Mouse (Mus musculus) ovary, adult 2 months (tissue): ENCODE results near the gene Ptgfrn. TPM values are rescaled to one million over a fixed set of nuclear protein-coding genes. Genes with fewer than 3 reads are reported as not detected.

Source experiments
- polyA plus RNA-seq: library from polyadenylated mRNA; depleted of rRNA; stranded (reverse); fragments of >200 nt; gene quantifications from 2 replicates; pipeline ENCODE4 v1.2.3, GENCODE M21; 2012; rRNA removed

Gene Ptgfrn
- polyA plus RNA-seq: 26.1 and 27.0 TPM in 2 replicates

DNA sequence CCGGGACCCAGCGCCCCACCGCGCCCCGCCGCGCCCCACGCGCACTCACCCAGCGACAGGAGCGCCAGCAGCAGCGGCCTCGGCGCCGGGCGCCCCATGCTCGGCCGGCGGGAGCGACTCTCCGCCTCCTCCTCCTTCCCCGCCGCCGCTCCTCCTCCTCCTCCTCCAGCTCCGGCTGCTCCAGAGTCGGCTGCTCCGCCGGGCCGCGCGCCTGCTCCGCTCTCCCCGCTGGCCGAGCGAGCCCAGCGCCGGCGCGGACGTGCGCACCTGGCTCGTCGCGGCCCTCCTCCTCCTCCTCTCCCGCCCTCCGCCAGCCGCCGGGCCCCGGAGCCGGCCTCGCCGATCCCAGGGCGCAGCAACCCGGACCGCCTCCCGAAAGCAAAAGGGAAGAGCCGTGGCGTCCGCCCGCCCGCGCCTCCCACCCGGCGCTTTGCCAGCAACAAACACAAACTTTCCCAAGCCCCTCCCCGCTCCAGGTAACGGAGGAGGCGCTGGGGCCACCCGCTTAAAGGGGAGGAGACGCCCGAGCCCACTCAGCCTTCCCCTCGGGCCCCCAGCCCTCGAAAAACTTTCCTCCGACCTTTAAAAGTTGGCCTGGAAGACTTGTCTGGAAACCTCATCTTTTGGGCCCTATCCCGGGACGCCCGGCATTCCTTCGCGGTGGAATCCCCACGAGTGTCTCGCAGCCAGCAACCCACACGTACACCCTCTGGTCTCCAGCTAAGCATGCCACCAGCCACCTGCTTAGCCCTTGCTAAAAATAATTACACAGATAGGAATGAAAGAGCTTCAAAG, at the start of gene Ptgfrn:
TSS of gene Ptgfrn (minus strand) at position 236 of the 795 bp plus-strand sequence.

DNA sequence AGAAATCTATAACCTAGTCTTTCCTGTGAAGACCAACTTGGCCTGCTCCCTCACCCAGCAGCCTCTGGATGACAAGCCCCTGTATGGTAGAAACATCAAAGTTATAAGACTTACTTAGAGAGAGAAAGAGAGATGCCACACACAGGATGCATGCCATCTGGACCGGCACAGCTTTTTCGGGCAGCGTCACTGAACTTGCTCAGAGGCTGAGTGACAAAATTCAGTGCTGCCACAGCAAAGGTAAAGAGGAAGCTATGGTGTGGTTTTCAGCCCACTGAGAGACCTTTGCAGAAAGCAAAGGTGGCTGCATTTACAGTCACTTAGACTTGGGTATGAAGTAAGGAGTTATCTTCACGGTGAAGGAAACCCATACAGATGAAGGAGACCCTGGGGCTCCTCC, 80.7 kb downstream of the Ptgfrn start, which contains the start of gene Cd101:
TSS of gene Cd101 (minus strand) at position 218 of the 400 bp plus-strand sequence.

Other genes starting within 250 kb of the Ptgfrn start
- 9.7 and 11.0 TPM in 2 replicates for gene Trim45, start 188.1 kb downstream of the Ptgfrn start, polyA plus RNA-seq
- 3.9 and 4.9 TPM in 2 replicates for gene Ttf2, start 140.6 kb downstream of the Ptgfrn start, polyA plus RNA-seq
- 0.22 and 0.26 TPM in 2 replicates for gene Cd101, start 80.7 kb downstream of the Ptgfrn start, polyA plus RNA-seq
- gene Cd2, start 177.7 kb upstream of the Ptgfrn start, polyA plus RNA-seq: 0.24 and 0.27 TPM in 2 replicates